Mouse (Mus musculus): ENCODE data around the gene Mfsd8.
A peak's percentile ranks its signal among the peaks of the same experiment; 100 is the strongest.
"Not testable (repeated sequence)": the region's sequence is repeated elsewhere in the genome, so short reads cannot be mapped to it uniquely, and the experiment has no call there.

The Mfsd8 gene

GRCm38 (mm10) chr3:40846473-40846956 lies at the start of gene Mfsd8:
Mfsd8 (minus strand) TSS chr3:40846886.
- DNase-seq = peak; percentile 99

GRCm38 (mm10) chr3:40894336-40894735 lies 47.6 kb upstream of the Mfsd8 start:
- DNase-seq = peak; percentile 59

- peak; percentile 99 for DNase-seq
Observed at GRCm38 (mm10) chr3:40893816-40894258, 47.2 kb upstream of the Mfsd8 start.

- DNase-seq = not testable (repeated sequence)
Observed at GRCm38 (mm10) chr3:40853123-40853738, 6.5 kb upstream of the Mfsd8 start.

GRCm38 (mm10) chr3:40847936-40848335 lies 1.2 kb upstream of the Mfsd8 start:
- DNase-seq = not testable (repeated sequence)

- peak; percentile 73 for DNase-seq
Observed at GRCm38 (mm10) chr3:40847018-40847417, 332 bp upstream of the Mfsd8 start.

GRCm38 (mm10) chr3:40846957-40847017 lies 101 bp upstream of the Mfsd8 start, which contains the start of gene Abhd18:
Abhd18 (plus strand) TSS chr3:40846970.
- DNase-seq = not testable (repeated sequence)

GRCm38 (mm10) chr3:40845521-40845920 lies 1.2 kb downstream of the Mfsd8 start:
- not testable (repeated sequence) for DNase-seq

GRCm38 (mm10) chr3:40813275-40813674 lies 33.4 kb downstream of the Mfsd8 start:
- DNase-seq = no peak

GRCm38 (mm10) chr3:40809894-40810293 lies 36.8 kb downstream of the Mfsd8 start:
- DNase-seq = peak; percentile 4

- DNase-seq = no peak
Observed at GRCm38 (mm10) chr3:40808686-40809085, 38.0 kb downstream of the Mfsd8 start.

- DNase-seq = no peak
Observed at GRCm38 (mm10) chr3:40806871-40807270, 39.8 kb downstream of the Mfsd8 start.

- no peak for DNase-seq
Observed at GRCm38 (mm10) chr3:40800373-40800823, 46.3 kb downstream of the Mfsd8 start.

GRCm38 (mm10) chr3:40799530-40800372 lies 46.9 kb downstream of the Mfsd8 start, which contains the start of gene Plk4:
Plk4 (plus strand) TSS chr3:40800019.
- DNase-seq = peak; percentile 98

GRCm38 (mm10) chr3:40798500-40798899 lies 48.2 kb downstream of the Mfsd8 start:
- DNase-seq = peak; percentile 73

- no peak for DNase-seq
Observed at GRCm38 (mm10) chr3:40798054-40798453, 48.6 kb downstream of the Mfsd8 start.

GRCm38 (mm10) chr3:40793783-40794182 lies 52.9 kb downstream of the Mfsd8 start:
- DNase-seq = no peak

Measured in retina, postnatal 1 day (tissue).